Mouse (Mus musculus) gastrocnemius, postnatal 36 days (tissue): ENCODE measurements at regions not wholly inside any gene's neighbourhood (a gene's known extent, or its start where the extent isn't known, plus 50 kb on each side); places are given as distances from the start of the nearest gene placed in this dataset.

ENCODE experiments used
- DNase-seq, 2 experiments: peaks; one replicate each; pipeline ENCODE4 v3.0.0; 2022
- intact Hi-C: fragments of 180-260 bp; cut with DNase I; formaldehyde crosslinking; loops from one replicate; pipeline ENCODE4 v1.15.1; 2025

- no peak for DNase-seq
- intact Hi-C loops: no loop called here
These were observed 71.2 kb upstream of the Arsj start for GRCm38 (mm10) chr3:126292259-126292658.

GRCm38 (mm10) chr3:126292830-126293229, 70.7 kb upstream of the Arsj start:
- no peak for DNase-seq
- intact Hi-C loops: no loop called here

DNA sequence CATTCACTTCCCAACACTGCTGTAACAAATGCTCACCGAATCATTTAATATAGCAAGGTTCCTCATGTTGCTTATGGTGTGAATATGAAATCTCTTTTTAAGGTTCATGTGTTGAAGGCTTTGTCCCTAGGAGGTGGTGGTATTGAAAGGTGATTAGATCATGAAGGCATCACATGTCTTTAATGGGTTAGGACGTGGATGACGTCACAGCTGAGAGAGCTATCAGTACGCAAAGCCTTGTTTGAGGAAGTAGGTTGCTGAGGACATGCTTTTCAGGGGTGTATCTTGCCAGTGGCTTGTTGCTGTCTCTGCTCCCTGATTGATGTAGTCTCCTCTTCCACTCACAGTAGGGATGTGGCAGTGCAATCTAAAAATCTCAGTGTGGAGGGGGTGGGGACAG, 69.8 kb upstream of the Arsj start:
- no peak for DNase-seq
- intact Hi-C loops: no loop called here

DNA sequence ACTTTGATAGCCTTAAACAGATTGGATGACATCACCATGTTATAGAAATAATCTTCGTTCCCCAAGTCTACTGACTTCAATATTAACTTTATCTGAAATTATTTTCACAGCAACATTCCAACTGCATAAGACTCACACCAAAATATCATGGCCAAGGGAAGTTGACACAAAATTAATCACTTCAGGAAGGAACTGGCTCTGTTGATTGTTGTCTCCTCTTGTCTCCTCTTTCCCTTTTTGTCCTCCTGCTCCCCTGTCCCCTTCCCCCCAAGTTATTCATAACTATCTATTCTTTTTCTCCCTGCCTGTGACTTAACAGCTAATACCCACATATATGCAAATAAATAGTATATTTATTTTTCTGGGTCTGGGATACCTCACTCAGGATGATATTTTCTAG, 67.6 kb upstream of the Arsj start:
- no peak for DNase-seq
- intact Hi-C loops: no loop called here

DNA sequence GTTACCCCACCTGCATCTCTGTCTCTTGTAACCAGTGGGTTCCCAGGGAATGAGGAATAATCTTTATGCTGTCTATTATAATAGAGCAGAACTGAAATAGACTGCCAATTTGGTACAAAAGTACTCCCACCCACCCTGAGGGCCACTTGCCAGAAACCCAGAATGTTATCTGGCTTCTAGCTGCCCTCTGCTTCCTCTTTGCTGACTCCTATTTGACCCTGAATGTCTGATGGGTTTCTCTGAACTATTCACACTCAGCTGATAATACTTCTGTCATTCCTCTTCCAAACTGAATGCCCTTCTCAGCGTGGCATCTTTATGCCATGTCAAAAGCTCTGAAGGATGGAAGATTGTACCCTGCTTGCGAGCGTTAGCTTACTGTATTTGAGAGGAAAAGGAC, 64.2 kb upstream of the Arsj start:
- intact Hi-C loops: no loop called here
- DNase-seq: no peak

- intact Hi-C loops: no loop called here
- no peak for DNase-seq
These were observed 55.2 kb upstream of the Arsj start for GRCm38 (mm10) chr3:126308303-126308702.
